Mouse (Mus musculus): ENCODE results near the gene Polr2b. TPM values are rescaled to one million over a fixed set of nuclear protein-coding genes. Genes with fewer than 3 reads are reported as not detected.

The Polr2b gene
- polyA plus RNA-seq, 1 experiment from 2014 or later = 60.9 TPM

DNA sequence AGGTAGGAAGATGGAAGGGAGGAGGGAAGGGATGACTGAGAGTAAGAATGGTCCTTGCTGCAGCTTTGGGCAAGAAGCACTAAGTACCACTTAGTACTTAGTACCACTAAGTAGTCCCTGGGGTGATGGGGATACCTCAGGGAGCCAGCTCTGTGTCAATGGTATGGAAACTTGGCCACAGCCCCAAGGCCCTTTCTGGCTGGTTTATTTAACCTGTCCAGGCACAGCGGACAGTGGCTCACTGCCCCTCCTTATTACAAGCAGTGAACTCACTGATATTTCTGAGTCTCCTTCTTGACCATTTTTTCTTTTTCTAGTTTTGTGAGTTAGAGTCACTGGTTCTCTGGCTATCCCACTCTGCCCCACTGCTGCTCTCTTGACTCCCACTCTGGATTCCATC lies 57.2 kb downstream of the Polr2b start:
- H3K36me3 ChIP-seq (ENCODE audit: control insufficient read depth, insufficient read depth, low read length) = no peaks in the 10 kb centered on the region
- no peak for ATAC-seq (ENCODE audit: low read depth)
- 73% methylated on average over 1 of the region's 1 CpGs for WGBS
- peaks cover 4% of the 10 kb centered on the region; the same call in 1 of the 2 replicates for H3K4me1 ChIP-seq (replicated peaks; ENCODE audit: control insufficient read depth, insufficient read depth, low read length)
- H3K27me3 ChIP-seq (ENCODE audit: control insufficient read depth, insufficient read depth, low read depth, low read length) = no peaks in the 10 kb centered on the region
- H3K9me3 ChIP-seq (ENCODE audit: control insufficient read depth, low read length) = no peaks in the 10 kb centered on the region
- no peak overlapping the region for H3K27ac ChIP-seq (ENCODE audit: low read length)
- H3K4me2 ChIP-seq (ENCODE audit: low read depth, low read length) = no peak overlapping the region
- no peak overlapping the region for H3K9ac ChIP-seq (ENCODE audit: low read length)
- no peak overlapping the region for H3K4me3 ChIP-seq (ENCODE audit: low read length)

DNA sequence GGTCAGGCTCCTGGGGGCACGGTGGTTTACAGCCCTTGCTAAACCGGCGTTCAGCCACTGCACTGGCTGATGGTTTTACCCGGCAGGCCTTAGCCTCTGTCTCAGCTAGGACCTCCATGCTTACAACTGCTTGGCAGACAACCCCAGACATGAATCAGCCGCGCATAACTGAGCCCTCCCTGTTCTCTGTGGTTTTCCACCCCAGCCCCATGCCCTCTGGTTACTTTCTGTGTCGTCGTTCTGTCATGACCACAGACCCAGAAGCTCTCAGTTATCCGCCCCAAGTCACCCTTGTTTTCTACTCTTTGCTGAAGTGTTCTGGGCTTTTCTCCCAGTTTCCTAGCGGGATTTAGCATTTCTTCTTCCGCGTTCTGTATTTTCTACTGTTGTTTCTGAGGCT lies 57.7 kb downstream of the Polr2b start:
- Histone ChIP-seq H3K4me2 (ENCODE audit: low read depth, low read length) (no peak overlapping the region), H3K4me3 (ENCODE audit: low read length) (no peak overlapping the region), H3K27me3 (ENCODE audit: control insufficient read depth, insufficient read depth, low read depth, low read length) (no peaks in the 10 kb centered on the region), H3K9ac (ENCODE audit: low read length) (no peak overlapping the region), H3K36me3 (ENCODE audit: control insufficient read depth, insufficient read depth, low read length) (no peaks in the 10 kb centered on the region), H3K4me1 (replicated peaks; ENCODE audit: control insufficient read depth, insufficient read depth, low read length) (peaks cover 5% of the 10 kb centered on the region; the same call in 1 of the 2 replicates), H3K9me3 (ENCODE audit: control insufficient read depth, low read length) (no peaks in the 10 kb centered on the region), H3K27ac (ENCODE audit: low read length) (no peak overlapping the region)
- WGBS = 53% methylated on average over 12 of the region's 12 CpGs
- ATAC-seq (ENCODE audit: low read depth) = no peak

DNA sequence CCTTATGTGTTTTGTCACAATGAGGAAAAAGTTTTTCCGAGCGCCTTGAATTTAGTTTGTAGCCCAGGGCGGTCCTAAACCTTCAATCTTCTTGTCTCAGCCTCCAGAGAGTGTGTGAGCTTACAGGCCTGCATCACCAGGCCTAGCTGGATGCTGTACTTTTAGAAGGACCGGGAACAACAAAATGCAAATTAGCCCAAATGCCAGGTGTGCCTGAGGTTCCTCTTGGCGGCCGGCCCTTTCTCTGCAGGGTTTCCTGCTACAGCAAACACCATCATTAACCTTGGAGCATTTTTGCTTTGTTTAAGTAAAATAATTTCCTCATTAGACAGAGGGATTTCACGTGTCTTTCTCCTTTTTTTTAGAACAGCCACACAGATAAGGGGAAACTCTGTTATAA lies 58.2 kb downstream of the Polr2b start:
- Histone ChIP-seq H3K27me3 (ENCODE audit: control insufficient read depth, insufficient read depth, low read depth, low read length) (no peaks in the 10 kb centered on the region), H3K27ac (ENCODE audit: low read length) (no peak overlapping the region), H3K4me2 (ENCODE audit: low read depth, low read length) (no peak overlapping the region), H3K4me3 (ENCODE audit: low read length) (no peak overlapping the region), H3K9me3 (ENCODE audit: control insufficient read depth, low read length) (no peaks in the 10 kb centered on the region), H3K4me1 (replicated peaks; ENCODE audit: control insufficient read depth, insufficient read depth, low read length) (peaks cover 5% of the 10 kb centered on the region; the same call in 1 of the 2 replicates), H3K9ac (ENCODE audit: low read length) (no peak overlapping the region), H3K36me3 (ENCODE audit: control insufficient read depth, insufficient read depth, low read length) (no peaks in the 10 kb centered on the region)
- 51% methylated on average over 7 of the region's 7 CpGs for WGBS
- no peak for ATAC-seq (ENCODE audit: low read depth)

DNA sequence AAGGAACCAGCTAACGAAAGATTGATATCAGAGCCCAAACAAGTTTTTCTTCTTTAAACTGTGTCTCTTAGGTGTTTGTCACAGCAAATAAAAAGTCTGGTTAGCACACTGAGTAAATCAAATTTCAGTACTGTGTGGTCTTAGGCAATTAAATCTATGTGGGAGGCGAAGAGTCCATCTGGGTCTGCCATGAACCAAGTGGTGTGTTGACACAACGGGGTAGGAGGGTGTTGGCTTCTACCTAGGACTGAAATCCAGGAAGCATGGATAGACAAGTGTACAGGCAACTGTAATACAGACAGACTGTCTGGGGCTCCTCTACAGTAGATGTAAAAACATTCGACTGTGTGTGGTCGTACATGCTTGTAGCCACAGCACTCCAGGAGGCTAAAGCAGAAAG lies 59.4 kb downstream of the Polr2b start:
- Histone ChIP-seq H3K4me1 (replicated peaks; ENCODE audit: control insufficient read depth, insufficient read depth, low read length) (0 out of 2 replicates have a peak, but pooled peaks cover 5% of the 10 kb centered on the region), H3K27me3 (ENCODE audit: control insufficient read depth, insufficient read depth, low read depth, low read length) (no peaks in the 10 kb centered on the region), H3K9ac (ENCODE audit: low read length) (no peak overlapping the region), H3K9me3 (ENCODE audit: control insufficient read depth, low read length) (no peaks in the 10 kb centered on the region), H3K36me3 (ENCODE audit: control insufficient read depth, insufficient read depth, low read length) (no peaks in the 10 kb centered on the region), H3K4me3 (ENCODE audit: low read length) (no peak overlapping the region), H3K4me2 (ENCODE audit: low read depth, low read length) (no peak overlapping the region), H3K27ac (ENCODE audit: low read length) (no peak overlapping the region)
- WGBS = 63% methylated on average over 5 of the region's 5 CpGs
- peak; percentile 23; the same call in 1 of the 2 replicates for ATAC-seq (ENCODE audit: low read depth)

DNA sequence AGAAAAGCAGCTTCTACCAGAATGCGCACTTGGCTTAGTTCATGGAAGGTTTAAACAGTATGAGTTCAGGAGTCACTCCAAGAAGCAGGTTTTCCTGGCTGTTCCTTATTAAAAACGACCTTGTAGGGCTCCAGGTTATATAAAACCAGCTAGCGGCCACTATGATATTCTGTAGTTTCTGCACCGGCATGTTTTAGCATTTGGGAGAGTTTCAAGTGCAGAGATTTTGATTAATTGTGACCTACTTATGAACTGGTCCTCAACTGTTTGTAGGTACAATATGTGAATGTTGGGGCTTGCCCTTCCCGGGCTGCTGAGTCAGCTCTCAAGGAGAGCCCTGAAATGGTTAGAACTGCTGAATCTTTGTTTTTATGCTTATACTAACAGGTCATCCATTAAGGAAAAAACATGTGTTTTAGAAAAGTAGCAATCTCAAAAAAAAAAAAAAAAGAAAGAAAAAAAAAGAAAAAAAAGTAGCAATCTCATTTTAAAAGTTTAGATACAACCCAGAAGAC lies 60.5 kb downstream of the Polr2b start:
- no peak overlapping the region for H3K4me3 ChIP-seq (ENCODE audit: low read length)
- no peak overlapping the region for H3K9ac ChIP-seq (ENCODE audit: low read length)
- 74% methylated on average over 5 of the region's 5 CpGs for WGBS
- no peak overlapping the region for H3K4me2 ChIP-seq (ENCODE audit: low read depth, low read length)
- no peak overlapping the region for H3K27ac ChIP-seq (ENCODE audit: low read length)
- no peaks in the 10 kb centered on the region for H3K9me3 ChIP-seq (ENCODE audit: control insufficient read depth, low read length)
- H3K27me3 ChIP-seq (ENCODE audit: control insufficient read depth, insufficient read depth, low read depth, low read length) = no peaks in the 10 kb centered on the region
- ATAC-seq (ENCODE audit: low read depth) = no peak
- 0 out of 2 replicates have a peak, but pooled peaks cover 5% of the 10 kb centered on the region for H3K4me1 ChIP-seq (replicated peaks; ENCODE audit: control insufficient read depth, insufficient read depth, low read length)
- no peaks in the 10 kb centered on the region for H3K36me3 ChIP-seq (ENCODE audit: control insufficient read depth, insufficient read depth, low read length)

DNA sequence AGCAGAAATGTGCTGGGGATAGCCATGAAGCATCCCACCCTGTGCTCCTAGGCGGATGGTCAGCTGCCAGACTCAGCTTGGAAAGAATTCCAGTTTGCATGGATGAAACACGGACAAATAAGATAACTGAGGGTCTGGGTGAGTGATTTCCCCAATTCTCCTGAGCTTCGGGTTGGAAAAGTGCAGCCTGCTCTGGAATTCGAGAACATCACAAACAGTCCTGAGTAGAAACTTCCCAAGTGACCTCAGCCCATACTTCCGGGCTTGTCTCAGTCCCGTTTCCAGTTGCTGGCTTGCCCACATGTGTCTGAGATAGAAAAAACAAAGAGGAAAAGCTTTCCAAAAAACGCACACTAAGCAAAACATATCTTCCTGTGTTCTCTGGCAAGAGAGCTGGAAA lies 62.3 kb downstream of the Polr2b start:
- H3K27ac ChIP-seq (ENCODE audit: low read length) = no peak overlapping the region
- 0 out of 2 replicates have a peak, but pooled peaks cover 5% of the 10 kb centered on the region for H3K4me1 ChIP-seq (replicated peaks; ENCODE audit: control insufficient read depth, insufficient read depth, low read length)
- no peaks in the 10 kb centered on the region for H3K9me3 ChIP-seq (ENCODE audit: control insufficient read depth, low read length)
- WGBS = 54% methylated on average over 7 of the region's 7 CpGs
- H3K36me3 ChIP-seq (ENCODE audit: control insufficient read depth, insufficient read depth, low read length) = no peaks in the 10 kb centered on the region
- no peak overlapping the region for H3K4me2 ChIP-seq (ENCODE audit: low read depth, low read length)
- no peak overlapping the region for H3K4me3 ChIP-seq (ENCODE audit: low read length)
- no peak for ATAC-seq (ENCODE audit: low read depth)
- no peak overlapping the region for H3K9ac ChIP-seq (ENCODE audit: low read length)
- H3K27me3 ChIP-seq (ENCODE audit: control insufficient read depth, insufficient read depth, low read depth, low read length) = no peaks in the 10 kb centered on the region

DNA sequence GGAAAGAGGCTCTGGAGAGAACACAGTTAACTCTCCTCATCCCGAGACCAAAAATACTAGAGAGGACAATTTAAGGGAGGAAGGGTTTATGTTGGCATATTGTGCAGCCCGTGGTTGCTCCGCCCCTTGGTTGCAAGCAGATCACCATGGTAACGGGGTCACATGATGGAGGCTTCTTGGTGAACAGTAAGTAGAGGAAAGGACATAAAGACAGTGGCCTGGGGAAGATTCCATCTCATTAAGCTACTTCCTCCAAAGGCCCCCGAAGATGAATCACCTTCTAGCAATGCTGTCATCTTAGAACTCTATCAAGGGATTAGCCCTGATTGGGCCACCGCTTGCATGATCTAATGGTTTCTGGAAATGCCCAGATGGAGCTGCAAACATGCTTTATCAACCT lies 62.8 kb downstream of the Polr2b start:
- H3K27me3 ChIP-seq (ENCODE audit: control insufficient read depth, insufficient read depth, low read depth, low read length) = no peaks in the 10 kb centered on the region
- WGBS = 69% methylated on average over 6 of the region's 6 CpGs
- H3K4me2 ChIP-seq (ENCODE audit: low read depth, low read length) = no peak overlapping the region
- H3K4me1 ChIP-seq (replicated peaks; ENCODE audit: control insufficient read depth, insufficient read depth, low read length) = 0 out of 2 replicates have a peak, but pooled peaks cover 5% of the 10 kb centered on the region
- no peaks in the 10 kb centered on the region for H3K9me3 ChIP-seq (ENCODE audit: control insufficient read depth, low read length)
- ATAC-seq (ENCODE audit: low read depth) = peak; percentile 48
- H3K9ac ChIP-seq (ENCODE audit: low read length) = no peak overlapping the region
- H3K4me3 ChIP-seq (ENCODE audit: low read length) = no peak overlapping the region
- H3K36me3 ChIP-seq (ENCODE audit: control insufficient read depth, insufficient read depth, low read length) = no peaks in the 10 kb centered on the region
- H3K27ac ChIP-seq (ENCODE audit: low read length) = no peak overlapping the region

DNA sequence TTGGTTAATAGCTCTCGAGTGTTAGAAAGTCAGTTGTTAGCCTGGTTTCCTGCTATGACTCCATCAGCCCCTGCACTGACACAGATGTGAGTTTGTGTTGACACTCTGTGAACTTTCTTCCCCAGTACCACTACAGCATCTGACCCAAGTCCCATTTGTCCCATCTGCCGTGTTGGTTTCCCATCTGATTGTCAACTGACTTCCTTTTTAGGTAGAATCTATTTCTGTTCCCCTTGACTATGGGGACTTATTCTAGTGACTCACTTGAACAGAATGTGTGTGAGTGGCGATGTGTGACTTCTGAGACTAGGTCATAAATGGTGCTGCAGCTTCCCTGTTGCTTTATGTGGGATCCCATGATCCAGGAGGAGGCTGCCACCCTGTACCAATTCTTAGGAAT lies 65.0 kb downstream of the Polr2b start:
- no peak overlapping the region for H3K9ac ChIP-seq (ENCODE audit: low read length)
- H3K27me3 ChIP-seq (ENCODE audit: control insufficient read depth, insufficient read depth, low read depth, low read length) = no peaks in the 10 kb centered on the region
- H3K4me3 ChIP-seq (ENCODE audit: low read length) = no peak overlapping the region
- H3K9me3 ChIP-seq (ENCODE audit: control insufficient read depth, low read length) = no peaks in the 10 kb centered on the region
- no peaks in the 10 kb centered on the region for H3K36me3 ChIP-seq (ENCODE audit: control insufficient read depth, insufficient read depth, low read length)
- 0 out of 2 replicates have a peak, but pooled peaks cover 5% of the 10 kb centered on the region for H3K4me1 ChIP-seq (replicated peaks; ENCODE audit: control insufficient read depth, insufficient read depth, low read length)
- no peak overlapping the region for H3K4me2 ChIP-seq (ENCODE audit: low read depth, low read length)
- no peak overlapping the region for H3K27ac ChIP-seq (ENCODE audit: low read length)
- 52% methylated on average over 3 of the region's 3 CpGs for WGBS
- no peak for ATAC-seq (ENCODE audit: low read depth)

DNA sequence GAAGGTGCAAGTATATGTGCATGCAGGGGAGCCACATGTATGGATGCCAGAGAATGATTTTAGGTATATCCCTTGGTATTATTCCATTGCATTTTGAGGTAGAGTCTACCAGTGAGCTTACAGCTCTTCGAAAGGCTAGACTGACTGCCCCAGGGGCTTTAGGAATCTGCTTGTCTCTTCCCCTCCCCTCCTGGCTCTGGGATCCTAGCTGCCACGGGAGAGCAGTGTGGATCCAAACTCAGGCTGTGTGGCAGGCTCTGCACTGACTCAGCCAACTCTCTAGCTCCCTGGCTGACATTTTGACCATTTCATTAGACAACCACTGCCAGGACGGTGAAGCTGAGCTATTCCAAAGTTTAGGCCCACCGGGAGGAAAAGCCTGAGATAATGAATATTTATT lies 65.6 kb downstream of the Polr2b start:
- no peaks in the 10 kb centered on the region for H3K9me3 ChIP-seq (ENCODE audit: control insufficient read depth, low read length)
- WGBS = 73% methylated on average over 4 of the region's 4 CpGs
- no peaks in the 10 kb centered on the region for H3K36me3 ChIP-seq (ENCODE audit: control insufficient read depth, insufficient read depth, low read length)
- 0 out of 2 replicates have a peak, but pooled peaks cover 3% of the 10 kb centered on the region for H3K4me1 ChIP-seq (replicated peaks; ENCODE audit: control insufficient read depth, insufficient read depth, low read length)
- H3K27ac ChIP-seq (ENCODE audit: low read length) = no peak overlapping the region
- H3K27me3 ChIP-seq (ENCODE audit: control insufficient read depth, insufficient read depth, low read depth, low read length) = no peaks in the 10 kb centered on the region
- no peak for ATAC-seq (ENCODE audit: low read depth)
- no peak overlapping the region for H3K9ac ChIP-seq (ENCODE audit: low read length)
- H3K4me2 ChIP-seq (ENCODE audit: low read depth, low read length) = no peak overlapping the region
- no peak overlapping the region for H3K4me3 ChIP-seq (ENCODE audit: low read length)

DNA sequence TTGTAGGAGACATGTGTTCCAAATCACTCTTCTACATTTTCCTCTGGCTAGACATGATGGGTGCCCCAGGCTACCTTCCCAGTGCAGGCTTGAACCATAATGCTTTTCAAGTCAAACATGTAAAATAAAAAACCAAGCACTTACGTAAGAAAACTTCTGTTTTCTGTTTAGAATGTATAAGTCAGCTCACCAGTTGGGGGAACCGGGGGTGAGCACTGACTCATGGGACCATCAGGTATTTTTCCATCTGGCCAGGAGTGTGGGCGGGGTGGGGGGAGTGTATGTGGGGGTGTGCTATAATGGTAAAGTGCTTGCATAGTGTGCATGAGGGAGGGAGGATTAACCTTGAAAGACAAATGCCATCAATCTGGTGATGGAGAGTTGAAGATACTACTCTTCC lies 68.1 kb downstream of the Polr2b start:
- Histone ChIP-seq H3K4me3 (ENCODE audit: low read length) (no peak overlapping the region), H3K4me2 (ENCODE audit: low read depth, low read length) (no peak overlapping the region), H3K27ac (ENCODE audit: low read length) (no peak overlapping the region), H3K4me1 (replicated peaks; ENCODE audit: control insufficient read depth, insufficient read depth, low read length) (no peaks in the 10 kb centered on the region), H3K27me3 (ENCODE audit: control insufficient read depth, insufficient read depth, low read depth, low read length) (no peaks in the 10 kb centered on the region), H3K9me3 (ENCODE audit: control insufficient read depth, low read length) (no peaks in the 10 kb centered on the region), H3K9ac (ENCODE audit: low read length) (no peak overlapping the region), H3K36me3 (ENCODE audit: control insufficient read depth, insufficient read depth, low read length) (no peaks in the 10 kb centered on the region)
- 87% methylated on average over 3 of the region's 3 CpGs for WGBS
- ATAC-seq (ENCODE audit: low read depth) = no peak

Measured in lung, embryonic 16.5 days (tissue).